Mouse (Mus musculus): ENCODE data around the gene Edn1. TPM values are rescaled to one million over a fixed set of nuclear protein-coding genes. Genes with fewer than 3 reads are reported as not detected.

The Edn1 gene
- polyA plus RNA-seq, 1 experiment: 1.9 TPM

GRCm38 (mm10) chr13:42277751-42278150 lies 23.5 kb upstream of the Edn1 start:
- no peak for TF ChIP-seq CTCF (conservative IDR thresholded peaks at IDR 0.05; ENCODE audit: insufficient read depth, insufficient read length, low read depth, low read length)
- TF ChIP-seq POLR2A (IDR thresholded peaks at IDR 0.05; ENCODE audit: low read depth, low read length): no peak
- Histone ChIP-seq H3K4me3 (ENCODE audit: insufficient read depth, low read depth, low read length) (no peak overlapping the region), H3K4me1 (ENCODE audit: control insufficient read depth, insufficient read depth, low read length) (peaks cover 9% of the 10 kb centered on the region; the same call in 1 of the 2 replicates), H3K27ac (ENCODE audit: insufficient read depth, low read depth, low read length) (no peak overlapping the region), H3K27me3 (replicated peaks; ENCODE audit: control insufficient read depth, insufficient read depth, low read length) (no peaks in the 10 kb centered on the region), H3K36me3 (ENCODE audit: control insufficient read depth, insufficient read depth, low read length) (no peaks in the 10 kb centered on the region)
- DNase-seq: peak; percentile 91
- WGBS: 42% methylated on average over 2 of the region's 2 CpGs

- Histone ChIP-seq H3K4me3 (ENCODE audit: insufficient read depth, low read depth, low read length) (no peak overlapping the region), H3K27ac (ENCODE audit: insufficient read depth, low read depth, low read length) (no peak overlapping the region), H3K27me3 (replicated peaks; ENCODE audit: control insufficient read depth, insufficient read depth, low read length) (no peaks in the 10 kb centered on the region), H3K4me1 (ENCODE audit: control insufficient read depth, insufficient read depth, low read length) (no peaks in the 10 kb centered on the region; the same call in 1 of the 2 replicates), H3K36me3 (ENCODE audit: control insufficient read depth, insufficient read depth, low read length) (no peaks in the 10 kb centered on the region)
- DNase-seq: no peak
- TF ChIP-seq CTCF (conservative IDR thresholded peaks at IDR 0.05; ENCODE audit: insufficient read depth, insufficient read length, low read depth, low read length) (no peak), POLR2A (IDR thresholded peaks at IDR 0.05; ENCODE audit: low read depth, low read length) (no peak)
- 76% methylated on average over 3 of the region's 3 CpGs for WGBS
Observed at GRCm38 (mm10) chr13:42285896-42286295, 15.4 kb upstream of the Edn1 start.

- no peak for TF ChIP-seq CTCF (conservative IDR thresholded peaks at IDR 0.05; ENCODE audit: insufficient read depth, insufficient read length, low read depth, low read length)
- no peak for TF ChIP-seq POLR2A (IDR thresholded peaks at IDR 0.05; ENCODE audit: low read depth, low read length)
- no peak for DNase-seq
- Histone ChIP-seq H3K27ac (ENCODE audit: insufficient read depth, low read depth, low read length) (no peak overlapping the region), H3K27me3 (replicated peaks; ENCODE audit: control insufficient read depth, insufficient read depth, low read length) (no peaks in the 10 kb centered on the region), H3K4me3 (ENCODE audit: insufficient read depth, low read depth, low read length) (no peak overlapping the region), H3K4me1 (ENCODE audit: control insufficient read depth, insufficient read depth, low read length) (no peaks in the 10 kb centered on the region; the same call in 1 of the 2 replicates), H3K36me3 (ENCODE audit: control insufficient read depth, insufficient read depth, low read length) (no peaks in the 10 kb centered on the region)
- 85% methylated on average over 4 of the region's 4 CpGs for WGBS
Observed at GRCm38 (mm10) chr13:42286768-42287167, 14.5 kb upstream of the Edn1 start.

- no peaks in the 10 kb centered on the region for H3K27me3 ChIP-seq (replicated peaks; ENCODE audit: control insufficient read depth, insufficient read depth, low read length)
- no peak overlapping the region for H3K4me3 ChIP-seq (ENCODE audit: insufficient read depth, low read depth, low read length)
- WGBS: 84% methylated on average over 5 of the region's 5 CpGs
- no peak for DNase-seq
- H3K36me3 ChIP-seq (ENCODE audit: control insufficient read depth, insufficient read depth, low read length): no peaks in the 10 kb centered on the region
- H3K4me1 ChIP-seq (ENCODE audit: control insufficient read depth, insufficient read depth, low read length): no peaks in the 10 kb centered on the region; the same call in 1 of the 2 replicates
- TF ChIP-seq CTCF (conservative IDR thresholded peaks at IDR 0.05; ENCODE audit: insufficient read depth, insufficient read length, low read depth, low read length): no peak
- no peak overlapping the region for H3K27ac ChIP-seq (ENCODE audit: insufficient read depth, low read depth, low read length)
Observed at GRCm38 (mm10) chr13:42292593-42292992, 8.7 kb upstream of the Edn1 start.

GRCm38 (mm10) chr13:42298302-42298701 lies 3.0 kb upstream of the Edn1 start:
- 36% methylated on average over 8 of the region's 8 CpGs for WGBS
- Histone ChIP-seq H3K27ac (ENCODE audit: insufficient read depth, low read depth, low read length) (no peak overlapping the region), H3K36me3 (ENCODE audit: control insufficient read depth, insufficient read depth, low read length) (no peaks in the 10 kb centered on the region), H3K27me3 (replicated peaks; ENCODE audit: control insufficient read depth, insufficient read depth, low read length) (no peaks in the 10 kb centered on the region; the same call in 1 of the 2 replicates), H3K4me3 (ENCODE audit: insufficient read depth, low read depth, low read length) (no peak overlapping the region), H3K4me1 (ENCODE audit: control insufficient read depth, insufficient read depth, low read length) (peaks cover 9% of the 10 kb centered on the region)
- TF ChIP-seq POLR2A (IDR thresholded peaks at IDR 0.05; ENCODE audit: low read depth, low read length): no peak
- TF ChIP-seq CTCF (conservative IDR thresholded peaks at IDR 0.05; ENCODE audit: insufficient read depth, insufficient read length, low read depth, low read length): no peak
- peak; percentile 86 for DNase-seq

- H3K27ac ChIP-seq (ENCODE audit: insufficient read depth, low read depth, low read length): no peak overlapping the region
- TF ChIP-seq POLR2A (IDR thresholded peaks at IDR 0.05; ENCODE audit: low read depth, low read length): no peak
- TF ChIP-seq CTCF (conservative IDR thresholded peaks at IDR 0.05; ENCODE audit: insufficient read depth, insufficient read length, low read depth, low read length): no peak
Observed at GRCm38 (mm10) chr13:42298766-42299165, 2.5 kb upstream of the Edn1 start.

GRCm38 (mm10) chr13:42300567-42300966 lies 709 bp upstream of the Edn1 start:
- DNase-seq: peak; percentile 85

More at GRCm38 (mm10) chr13:42298766-42299165, 2.5 kb upstream of the Edn1 start:
- Histone ChIP-seq H3K27me3 (replicated peaks; ENCODE audit: control insufficient read depth, insufficient read depth, low read length) (no peaks in the 10 kb centered on the region; the same call in 1 of the 2 replicates), H3K4me3 (ENCODE audit: insufficient read depth, low read depth, low read length) (no peak overlapping the region), H3K4me1 (ENCODE audit: control insufficient read depth, insufficient read depth, low read length) (peaks cover 9% of the 10 kb centered on the region), H3K36me3 (ENCODE audit: control insufficient read depth, insufficient read depth, low read length) (no peaks in the 10 kb centered on the region)
- peak; percentile 47 for DNase-seq

More at GRCm38 (mm10) chr13:42300567-42300966, 709 bp upstream of the Edn1 start:
- Histone ChIP-seq H3K4me1 (ENCODE audit: control insufficient read depth, insufficient read depth, low read length) (peaks cover 9% of the 10 kb centered on the region), H3K27ac (ENCODE audit: insufficient read depth, low read depth, low read length) (no peak overlapping the region), H3K36me3 (ENCODE audit: control insufficient read depth, insufficient read depth, low read length) (no peaks in the 10 kb centered on the region), H3K4me3 (ENCODE audit: insufficient read depth, low read depth, low read length) (peak overlapping the region; percentile 26; the same call in 1 of the 2 replicates), H3K27me3 (replicated peaks; ENCODE audit: control insufficient read depth, insufficient read depth, low read length) (no peaks in the 10 kb centered on the region; the same call in 1 of the 2 replicates)
- TF ChIP-seq CTCF (conservative IDR thresholded peaks at IDR 0.05; ENCODE audit: insufficient read depth, insufficient read length, low read depth, low read length): peak; percentile 73
- TF ChIP-seq POLR2A (IDR thresholded peaks at IDR 0.05; ENCODE audit: low read depth, low read length): no peak
- 6% methylated on average over 11 of the region's 11 CpGs for WGBS
